Mouse (Mus musculus) testis, adult 2 months (tissue): ENCODE data around the gene Phactr1.

ENCODE experiments used
- CTCF ChIP-seq: fragments of 200-500 bp; IDR thresholded peaks from 2 replicates; pipeline ENCODE4 v1.5.1; 2012; ENCODE audit warnings: low read depth, mild to moderate bottlenecking, inconsistent platforms, low read length, moderate library complexity; ENCODE audit not compliant: control insufficient read depth, insufficient read depth, insufficient replicate concordance
- POLR2A ChIP-seq: fragments of 200-500 bp; IDR thresholded peaks from 2 replicates; pipeline ENCODE4 v1.6.1; 2012; ENCODE audit warnings: low read depth, mild to moderate bottlenecking, inconsistent platforms, low read length, moderate library complexity; ENCODE audit not compliant: control insufficient read depth

- TF ChIP-seq POLR2A (no peak), CTCF (no peak)
These were observed 39.7 kb downstream of the Phactr1 start for GRCm38 (mm10) chr13:42720135-42720534.
